Mouse (Mus musculus): ENCODE measurements around the gene Scp2. TPM values are rescaled to one million over a fixed set of nuclear protein-coding genes. Genes with fewer than 3 reads are reported as not detected.

Gene Scp2
- total RNA-seq, 1 experiment from 2014 or later, result 385 TPM

- ATAC-seq (replicated peaks; ENCODE audit: insufficient number of reproducible peaks, low FRiP score, low TSS enrichment, poor library complexity, severe bottlenecking), result no peak
These were observed 146.0 kb downstream of the Scp2 start for GRCm38 (mm10) chr4:107998641-107999332.

GRCm38 (mm10) chr4:107996418-107996986 lies 148.3 kb downstream of the Scp2 start:
- ATAC-seq (replicated peaks; ENCODE audit: insufficient number of reproducible peaks, low FRiP score, low TSS enrichment, poor library complexity, severe bottlenecking), result no peak

GRCm38 (mm10) chr4:107995727-107996126 lies 149.1 kb downstream of the Scp2 start:
- no peak for ATAC-seq (replicated peaks; ENCODE audit: insufficient number of reproducible peaks, low FRiP score, low TSS enrichment, poor library complexity, severe bottlenecking)

DNA sequence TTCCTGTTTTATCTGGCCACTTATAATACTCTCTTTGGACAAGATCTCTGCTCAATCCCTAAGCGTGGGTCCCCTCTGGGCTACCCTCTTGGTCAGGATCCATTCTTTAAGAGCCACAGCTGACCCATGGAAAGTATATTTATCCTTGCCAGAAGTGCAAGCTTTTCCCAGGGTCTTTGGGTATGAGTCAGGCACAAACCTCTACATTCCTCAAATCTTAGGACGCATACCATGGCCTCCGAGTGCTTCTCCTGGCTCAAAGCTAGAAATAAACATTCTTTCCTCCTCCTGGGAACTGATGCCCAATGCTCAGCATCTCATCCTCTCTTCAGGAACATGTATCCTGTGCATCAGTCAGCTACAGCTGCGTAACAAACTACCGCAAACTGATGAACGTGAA lies 149.8 kb downstream of the Scp2 start:
- ATAC-seq (replicated peaks; ENCODE audit: insufficient number of reproducible peaks, low FRiP score, low TSS enrichment, poor library complexity, severe bottlenecking), result no peak

Other genes with a start within 250 kb of the Scp2 start
- gene Cpt2, start 221.4 kb downstream of the Scp2 start, total RNA-seq (2017), result 3.9 to 14.6 TPM (median 7.4 TPM) in 3 replicates
- gene Slc1a7, start 176.7 kb downstream of the Scp2 start, total RNA-seq (2017), result not detected in 3 replicates
- 1.8 TPM in 1 of 3 replicates, not detected in the others for gene Podn, start 48.6 kb downstream of the Scp2 start, total RNA-seq (2017)
- gene Echdc2, start 20.4 kb upstream of the Scp2 start, total RNA-seq (2017), result 0.49 TPM in 1 of 3 replicates, not detected in the others
- not detected in 3 replicates for gene Zyg11a, start 73.0 kb upstream of the Scp2 start, total RNA-seq (2017)
- gene Zyg11b, start 156.1 kb upstream of the Scp2 start, total RNA-seq (2017), result 21.1 to 28.9 TPM (median 23.0 TPM) in 3 replicates
- 5.1 to 9.4 TPM (median 8.6 TPM) in 3 replicates for gene Coa7, start 183.1 kb upstream of the Scp2 start, total RNA-seq (2017)
- gene Shisal2a, start 238.4 kb upstream of the Scp2 start, total RNA-seq (2017), result not detected in 3 replicates